Mouse (Mus musculus): Measurements from ENCODE around the gene Igsf9. TPM values are rescaled to one million over a fixed set of nuclear protein-coding genes. Genes with fewer than 3 reads are reported as not detected.

Gene Igsf9
- polyA plus RNA-seq, 1 experiment from 2014 or later: 1.1 TPM

DNA sequence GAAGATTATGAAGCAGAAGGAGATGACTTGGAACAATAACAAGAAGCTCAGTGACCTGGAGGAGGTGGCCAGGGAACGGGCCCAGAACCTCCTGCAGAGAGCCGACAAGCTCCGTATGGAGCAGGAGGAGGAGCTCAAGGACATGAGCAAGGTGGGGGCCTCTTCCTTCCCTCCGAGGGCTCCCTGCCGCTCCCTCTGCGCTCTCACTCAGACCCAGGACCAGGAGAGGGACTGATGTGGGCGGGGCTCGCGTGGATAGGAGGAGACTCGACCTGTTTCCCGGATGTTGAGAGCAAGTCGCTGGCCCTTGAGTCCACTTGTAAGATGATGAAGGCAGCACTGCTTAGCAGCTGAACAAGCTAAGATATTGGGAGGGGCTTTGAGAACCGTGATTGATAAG is 51.0 kb downstream of the Igsf9 start:
- peak overlapping the region; percentile 14; the same call in 1 of the 2 replicates for H3K4me3 ChIP-seq (ENCODE audit: low read depth, low read length)
- ATAC-seq (peak; percentile 81), DNase-seq (ENCODE audit: low spot score) (peak; percentile 87)
- H3K27me3 ChIP-seq (replicated peaks; ENCODE audit: insufficient read depth, low read length): no peaks in the 10 kb centered on the region
- no peaks in the 10 kb centered on the region for H3K36me3 ChIP-seq (ENCODE audit: insufficient read depth, low read length)
- no peaks in the 10 kb centered on the region for H3K9me3 ChIP-seq (ENCODE audit: low read length)
- no peak overlapping the region for H3K9ac ChIP-seq (replicated peaks; ENCODE audit: low read depth)
- 2% methylated on average over 13 of the region's 13 CpGs for WGBS
- H3K4me1 ChIP-seq (ENCODE audit: insufficient read depth, low read depth, low read length): peaks cover 5% of the 10 kb centered on the region; the same call in 1 of the 2 replicates
- peak overlapping the region; percentile 29; the same call in 1 of the 2 replicates for H3K27ac ChIP-seq (ENCODE audit: low read length)
- TF ChIP-seq CTCF (IDR thresholded peaks at IDR 0.05) (no peak), EP300 (IDR thresholded peaks at IDR 0.05) (no peak)
- H3K4me2 ChIP-seq (replicated peaks; ENCODE audit: low read depth, low read length): peak overlapping the region; percentile 42

DNA sequence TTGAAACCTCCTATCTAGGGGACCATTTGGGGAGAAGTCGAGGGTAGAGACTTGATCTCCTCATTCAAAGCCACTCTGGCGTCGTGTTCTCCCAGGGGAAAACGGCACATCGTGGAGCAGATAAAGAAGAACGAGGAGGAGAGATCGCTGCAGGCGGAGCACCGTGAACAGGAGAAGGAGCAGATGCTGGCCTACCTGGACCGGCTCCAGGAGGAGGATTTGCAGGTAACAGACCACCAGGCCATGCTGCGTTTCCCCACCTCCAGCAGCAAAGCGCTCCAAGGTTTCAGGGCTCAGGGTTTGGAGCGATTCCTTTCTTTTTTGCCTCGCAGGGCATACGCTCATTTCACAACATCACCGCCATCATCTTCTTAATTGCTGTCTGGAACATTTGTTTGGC is 53.5 kb downstream of the Igsf9 start:
- Histone ChIP-seq H3K9me3 (ENCODE audit: low read length) (no peaks in the 10 kb centered on the region), H3K4me2 (replicated peaks; ENCODE audit: low read depth, low read length) (no peak overlapping the region), H3K4me1 (ENCODE audit: insufficient read depth, low read depth, low read length) (peaks cover 5% of the 10 kb centered on the region; the same call in 1 of the 2 replicates), H3K27me3 (replicated peaks; ENCODE audit: insufficient read depth, low read length) (no peaks in the 10 kb centered on the region), H3K9ac (replicated peaks; ENCODE audit: low read depth) (no peak overlapping the region), H3K36me3 (ENCODE audit: insufficient read depth, low read length) (no peaks in the 10 kb centered on the region), H3K27ac (ENCODE audit: low read length) (no peak overlapping the region), H3K4me3 (ENCODE audit: low read depth, low read length) (no peak overlapping the region)
- no peak for DNase-seq (ENCODE audit: low spot score)
- 84% methylated on average over 16 of the region's 16 CpGs for WGBS
- no peak for TF ChIP-seq CTCF (IDR thresholded peaks at IDR 0.05)
- TF ChIP-seq EP300 (IDR thresholded peaks at IDR 0.05): no peak
- ATAC-seq: no peak

- no peak overlapping the region for H3K27ac ChIP-seq (ENCODE audit: low read length)
- H3K4me3 ChIP-seq (ENCODE audit: low read depth, low read length): no peak overlapping the region
- H3K36me3 ChIP-seq (ENCODE audit: insufficient read depth, low read length): no peaks in the 10 kb centered on the region
- no peak overlapping the region for H3K9ac ChIP-seq (replicated peaks; ENCODE audit: low read depth)
- H3K4me2 ChIP-seq (replicated peaks; ENCODE audit: low read depth, low read length): no peak overlapping the region
- DNase-seq (ENCODE audit: low spot score): no peak
- H3K9me3 ChIP-seq (ENCODE audit: low read length): no peaks in the 10 kb centered on the region
- no peak for TF ChIP-seq EP300 (IDR thresholded peaks at IDR 0.05)
- TF ChIP-seq CTCF (IDR thresholded peaks at IDR 0.05): no peak
- ATAC-seq: no peak
- no peaks in the 10 kb centered on the region for H3K4me1 ChIP-seq (ENCODE audit: insufficient read depth, low read depth, low read length)
- 51% methylated on average over 6 of the region's 6 CpGs for WGBS
- H3K27me3 ChIP-seq (replicated peaks; ENCODE audit: insufficient read depth, low read length): no peaks in the 10 kb centered on the region
These were observed 58.2 kb downstream of the Igsf9 start for GRCm38 (mm10) chr1:172539827-172540226.

- ATAC-seq (no peak), DNase-seq (ENCODE audit: low spot score) (no peak)
- Histone ChIP-seq H3K36me3 (ENCODE audit: insufficient read depth, low read length) (no peaks in the 10 kb centered on the region), H3K4me2 (replicated peaks; ENCODE audit: low read depth, low read length) (no peak overlapping the region), H3K9me3 (ENCODE audit: low read length) (no peaks in the 10 kb centered on the region), H3K9ac (replicated peaks; ENCODE audit: low read depth) (no peak overlapping the region), H3K4me3 (ENCODE audit: low read depth, low read length) (no peak overlapping the region), H3K27me3 (replicated peaks; ENCODE audit: insufficient read depth, low read length) (no peaks in the 10 kb centered on the region), H3K27ac (ENCODE audit: low read length) (no peak overlapping the region), H3K4me1 (ENCODE audit: insufficient read depth, low read depth, low read length) (no peaks in the 10 kb centered on the region)
- 60% methylated on average over 11 of the region's 11 CpGs for WGBS
- TF ChIP-seq EP300 (IDR thresholded peaks at IDR 0.05) (no peak), CTCF (IDR thresholded peaks at IDR 0.05) (no peak)
These were observed 58.8 kb downstream of the Igsf9 start for GRCm38 (mm10) chr1:172540283-172540820.

DNA sequence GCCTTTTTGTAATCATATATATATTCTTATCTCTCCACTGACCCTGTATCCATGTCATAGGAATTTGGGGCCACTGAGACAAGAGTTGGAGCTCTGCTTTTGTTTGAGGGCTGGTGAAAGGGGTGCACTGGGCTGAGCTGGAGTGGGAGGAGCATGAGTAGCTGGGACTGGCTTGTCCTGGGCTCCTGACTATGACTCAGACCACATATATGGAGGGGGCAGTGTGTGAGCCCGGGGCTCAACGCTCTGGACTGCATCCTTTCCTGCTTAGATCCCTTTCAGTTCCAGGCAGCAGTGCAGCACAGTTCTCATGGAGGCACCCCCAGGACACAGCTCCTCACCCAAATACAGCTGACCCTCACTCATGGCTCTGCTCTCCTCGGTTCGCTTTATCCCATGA is 64.5 kb downstream of the Igsf9 start:
- Histone ChIP-seq H3K27ac (ENCODE audit: low read length) (no peak overlapping the region), H3K9ac (replicated peaks; ENCODE audit: low read depth) (no peak overlapping the region), H3K36me3 (ENCODE audit: insufficient read depth, low read length) (no peaks in the 10 kb centered on the region), H3K9me3 (ENCODE audit: low read length) (no peaks in the 10 kb centered on the region), H3K4me2 (replicated peaks; ENCODE audit: low read depth, low read length) (no peak overlapping the region), H3K4me3 (ENCODE audit: low read depth, low read length) (no peak overlapping the region), H3K27me3 (replicated peaks; ENCODE audit: insufficient read depth, low read length) (no peaks in the 10 kb centered on the region), H3K4me1 (ENCODE audit: insufficient read depth, low read depth, low read length) (peaks cover 9% of the 10 kb centered on the region; the same call in 1 of the 2 replicates)
- no peak for TF ChIP-seq EP300 (IDR thresholded peaks at IDR 0.05)
- TF ChIP-seq CTCF (IDR thresholded peaks at IDR 0.05): no peak
- DNase-seq (ENCODE audit: low spot score) (no peak), ATAC-seq (no peak)
- WGBS: 66% methylated on average over 4 of the region's 4 CpGs

Other genes with a start within 250 kb of the Igsf9 start
- 0.04 and 0.05 TPM in 2 replicates for gene Atp1a4, start 223.4 kb upstream of the Igsf9 start, polyA plus RNA-seq (2015; fragmentation: Nextera tagmentation; extraction: Ambion mirVana)
- 30.0 and 32.4 TPM in 2 replicates for gene Igsf8, start 220.1 kb upstream of the Igsf9 start, polyA plus RNA-seq (2015; fragmentation: Nextera tagmentation; extraction: Ambion mirVana)
- gene Atp1a2, start 183.7 kb upstream of the Igsf9 start, polyA plus RNA-seq (2015; fragmentation: Nextera tagmentation; extraction: Ambion mirVana): 15.3 and 17.0 TPM in 2 replicates
- gene Kcnj9, start 152.5 kb upstream of the Igsf9 start, polyA plus RNA-seq (2015; fragmentation: Nextera tagmentation; extraction: Ambion mirVana): not detected in 2 replicates
- gene Kcnj10, start 140.6 kb upstream of the Igsf9 start, polyA plus RNA-seq (2015; fragmentation: Nextera tagmentation; extraction: Ambion mirVana): 0.04 TPM in 2 replicates
- 3.5 and 3.9 TPM in 2 replicates for gene Pigm, start 105.2 kb upstream of the Igsf9 start, polyA plus RNA-seq (2015; fragmentation: Nextera tagmentation; extraction: Ambion mirVana)
- 4.7 and 5.3 TPM in 2 replicates for gene Slamf9, start 6.4 kb upstream of the Igsf9 start, polyA plus RNA-seq (2015; fragmentation: Nextera tagmentation; extraction: Ambion mirVana)
- gene Tagln2, start 18.3 kb downstream of the Igsf9 start, polyA plus RNA-seq (2015; fragmentation: Nextera tagmentation; extraction: Ambion mirVana): 739 and 823 TPM in 2 replicates
- gene Cfap45, start 39.0 kb downstream of the Igsf9 start, polyA plus RNA-seq (2015; fragmentation: Nextera tagmentation; extraction: Ambion mirVana): 12.2 and 13.1 TPM in 2 replicates
- 0.39 and 0.44 TPM in 2 replicates for gene Vsig8, start 74.2 kb downstream of the Igsf9 start, polyA plus RNA-seq (2015; fragmentation: Nextera tagmentation; extraction: Ambion mirVana)
- 0.07 and 0.19 TPM in 2 replicates for gene Slamf8, start 108.8 kb downstream of the Igsf9 start, polyA plus RNA-seq (2015; fragmentation: Nextera tagmentation; extraction: Ambion mirVana)
- not detected in 2 replicates for gene Fcrl6, start 120.8 kb downstream of the Igsf9 start, polyA plus RNA-seq (2015; fragmentation: Nextera tagmentation; extraction: Ambion mirVana)
- gene Dusp23, start 151.2 kb downstream of the Igsf9 start, polyA plus RNA-seq (2015; fragmentation: Nextera tagmentation; extraction: Ambion mirVana): 18.6 and 21.8 TPM in 2 replicates
- gene Crp, start 216.3 kb downstream of the Igsf9 start, polyA plus RNA-seq (2015; fragmentation: Nextera tagmentation; extraction: Ambion mirVana): 0.07 TPM in 1 of 2 replicates, not detected in the other